Mouse (Mus musculus) monocyte, adult 2 months (primary cell): ENCODE data around the gene Srrm3.

Experiments
- DNase-seq, 2 experiments: peaks; one replicate each; pipeline ENCODE4 v3.0.0; 2022; ENCODE audit warnings: low spot score in 2 of 2, low read depth in 1 of 2

The Srrm3 gene

DNA sequence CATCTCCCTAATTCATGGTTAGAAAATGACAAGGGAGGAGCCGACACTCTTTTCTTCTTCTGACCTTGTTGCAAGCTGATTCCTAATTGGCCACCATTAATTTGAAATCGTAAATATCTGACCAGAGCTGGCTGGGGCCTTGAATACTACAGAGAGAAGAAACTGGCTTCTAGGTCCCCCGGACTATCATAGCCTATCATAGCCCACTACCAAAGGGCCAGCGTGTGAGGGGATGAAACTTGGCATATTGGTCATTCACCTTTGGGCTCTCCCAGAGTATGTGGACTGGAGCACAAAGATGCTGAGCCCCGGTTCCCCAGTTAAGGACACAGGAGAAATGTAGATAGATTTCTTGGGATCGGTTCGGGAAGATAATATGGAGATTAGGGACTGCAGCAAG lies 96.4 kb downstream of the Srrm3 start:
- DNase-seq, result no peak

GRCm38 (mm10) chr5:135903551-135904151 lies 97.0 kb downstream of the Srrm3 start:
- DNase-seq, result peak; percentile 41 to 46

- DNase-seq, result no peak
Observed at GRCm38 (mm10) chr5:135904259-135904658, 97.6 kb downstream of the Srrm3 start.

DNA sequence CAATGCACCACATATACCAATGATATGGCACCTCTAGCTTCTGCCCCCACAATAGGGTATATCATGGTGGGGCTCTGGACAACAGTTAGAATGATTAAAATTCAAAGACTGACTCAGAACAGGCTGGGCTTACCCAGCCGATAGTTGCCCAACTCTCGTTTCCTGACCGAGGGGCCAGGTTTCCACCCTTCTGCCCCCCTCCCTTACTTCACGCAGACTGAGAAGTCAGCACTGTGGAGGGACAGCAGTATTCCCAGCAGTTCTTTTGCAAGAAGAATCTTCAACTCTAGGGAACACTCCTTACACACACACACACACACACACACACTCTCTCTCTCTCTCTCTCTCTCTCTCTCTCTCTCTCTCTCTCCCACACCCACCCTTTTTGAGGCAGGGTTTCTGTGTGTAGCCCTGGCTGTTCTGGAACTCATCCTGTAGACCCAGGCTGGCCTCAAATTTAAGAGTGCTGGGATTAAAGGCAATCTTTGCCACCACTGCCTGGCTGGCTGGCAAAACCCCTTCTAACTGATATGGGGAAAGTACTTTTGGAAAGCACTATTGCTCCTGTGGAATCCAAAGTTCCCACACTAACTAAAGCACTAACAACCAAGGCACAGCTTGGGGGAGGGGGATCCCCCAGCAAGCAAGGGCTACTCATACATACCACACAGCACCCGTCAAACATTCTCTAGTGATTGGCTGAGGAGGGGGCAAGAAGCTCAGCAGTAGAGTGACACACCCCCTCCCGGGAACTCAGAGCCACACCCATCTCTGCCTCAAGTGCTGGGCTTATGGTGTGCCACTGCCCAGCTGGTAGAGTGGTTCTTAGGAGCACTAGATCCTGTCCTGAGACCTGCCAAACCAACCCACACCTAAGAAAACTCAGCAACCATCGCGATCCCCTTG lies 98.9 kb downstream of the Srrm3 start:
- DNase-seq, result no peak

DNA sequence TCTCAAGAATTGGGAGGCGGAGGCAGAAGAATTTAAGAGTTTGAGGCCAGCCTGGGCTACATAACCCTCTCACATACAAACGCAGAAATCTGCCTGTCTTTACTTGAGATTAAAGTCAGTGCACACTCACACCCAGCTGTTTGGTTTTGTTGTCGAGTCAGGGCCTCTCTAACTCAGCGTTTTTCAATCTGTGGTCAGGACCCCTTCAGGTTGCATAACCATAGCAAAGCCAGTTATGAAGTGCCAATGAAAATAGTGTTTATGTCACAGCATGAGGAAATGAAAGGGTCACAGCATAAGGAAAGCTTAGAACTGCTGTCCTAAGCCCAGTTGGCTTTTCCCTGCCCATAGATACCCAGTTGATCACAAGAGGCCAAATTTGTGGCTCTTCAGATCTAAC lies 100.2 kb downstream of the Srrm3 start:
- no peak for DNase-seq

DNA sequence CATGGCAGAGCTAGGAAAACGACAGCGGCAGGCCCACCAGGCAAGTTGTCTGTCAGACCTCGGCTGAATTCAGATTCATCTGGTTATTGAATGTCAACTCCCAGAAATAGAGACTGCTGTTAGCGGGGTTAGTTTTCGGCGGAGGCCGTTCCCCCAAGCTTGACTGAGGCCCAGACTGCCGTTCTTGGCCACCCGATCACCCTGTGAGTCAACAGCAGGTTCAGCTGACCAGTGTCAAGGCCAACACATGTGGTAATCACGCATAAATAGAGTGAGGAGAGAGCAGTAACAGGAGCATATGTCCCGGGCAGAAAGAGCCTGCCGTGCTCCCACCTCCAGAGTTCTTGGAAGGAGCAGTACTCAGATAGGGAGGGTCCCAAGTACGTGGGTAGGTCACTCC lies 100.6 kb downstream of the Srrm3 start:
- DNase-seq, result no peak

DNA sequence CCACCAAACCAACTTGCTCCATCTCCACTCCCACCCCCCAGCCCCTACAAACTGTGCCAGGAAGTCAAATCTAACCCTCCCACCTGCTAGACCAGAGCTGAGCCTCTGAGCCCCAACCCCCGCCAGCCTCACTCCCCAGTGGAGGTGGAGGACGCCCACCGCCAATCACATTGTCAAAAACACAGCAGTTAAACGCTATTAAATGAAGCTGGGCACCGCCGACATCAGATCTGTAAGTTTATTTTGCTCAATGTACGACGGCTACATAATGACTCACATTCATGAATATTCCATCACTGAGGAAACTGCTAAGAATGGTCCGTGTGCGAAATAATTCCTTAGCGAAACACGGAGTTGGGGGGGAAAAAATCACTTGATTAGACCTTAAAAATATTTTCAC lies 101.5 kb downstream of the Srrm3 start:
- DNase-seq, result no peak

DNA sequence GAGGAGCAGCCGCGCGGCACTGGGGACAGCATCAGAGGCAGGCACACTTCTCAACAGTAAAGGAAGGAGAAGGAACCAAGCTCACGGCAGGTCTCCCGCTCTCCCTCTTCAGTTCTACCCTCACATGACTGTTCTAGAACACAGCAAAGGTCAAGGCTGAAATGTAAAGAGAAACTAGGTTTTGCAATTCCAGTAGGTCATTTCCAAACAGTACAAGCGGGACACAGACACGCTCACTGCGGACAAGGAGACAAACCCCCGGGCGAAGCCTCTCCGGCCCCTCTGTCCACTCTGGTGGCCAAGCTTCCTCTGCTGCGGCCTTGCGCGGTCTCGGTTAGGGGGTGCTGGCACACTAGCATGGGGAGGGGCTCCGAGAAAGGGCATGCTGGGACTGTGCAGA lies 102.3 kb downstream of the Srrm3 start:
- no peak for DNase-seq

DNA sequence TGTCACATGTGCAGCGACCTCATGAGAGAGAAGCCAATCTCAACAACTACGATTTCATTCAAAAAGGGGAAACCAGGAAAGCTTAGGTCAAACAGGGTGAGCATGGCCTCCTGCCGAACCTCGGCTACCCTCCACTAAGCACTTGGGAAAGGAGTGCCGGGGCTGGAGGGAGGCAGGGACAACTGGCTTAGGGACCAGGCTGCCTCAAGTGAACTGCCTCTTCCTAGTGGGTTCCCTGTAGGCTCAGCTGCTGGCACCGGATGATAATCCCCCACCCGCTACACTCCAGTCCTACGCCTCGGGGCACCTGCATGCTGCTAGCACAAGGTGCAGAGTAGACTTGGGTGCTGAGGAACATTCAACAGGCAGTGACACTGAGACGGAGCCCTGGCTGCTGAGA lies 103.0 kb downstream of the Srrm3 start:
- no peak for DNase-seq

DNA sequence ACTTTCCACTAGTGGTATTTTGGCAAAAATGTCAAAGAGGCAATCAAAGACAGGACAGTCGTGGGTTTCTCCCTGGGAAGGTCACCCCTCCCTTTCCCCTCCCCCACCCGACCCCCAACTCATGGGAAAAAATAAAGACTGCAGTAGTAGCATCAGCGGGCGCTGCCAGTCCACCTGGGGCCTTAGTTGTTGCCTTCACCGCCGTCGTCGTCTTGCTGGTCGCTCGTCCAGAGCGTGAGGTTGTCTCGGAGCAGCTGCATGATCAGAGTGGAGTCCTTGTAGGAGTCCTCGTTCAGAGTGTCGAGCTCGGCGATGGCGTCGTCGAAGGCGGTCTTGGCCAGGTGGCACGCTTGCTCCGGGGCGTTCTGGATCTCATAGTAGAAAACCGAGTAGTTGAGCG lies 104.1 kb downstream of the Srrm3 start:
- DNase-seq, result no peak

DNA sequence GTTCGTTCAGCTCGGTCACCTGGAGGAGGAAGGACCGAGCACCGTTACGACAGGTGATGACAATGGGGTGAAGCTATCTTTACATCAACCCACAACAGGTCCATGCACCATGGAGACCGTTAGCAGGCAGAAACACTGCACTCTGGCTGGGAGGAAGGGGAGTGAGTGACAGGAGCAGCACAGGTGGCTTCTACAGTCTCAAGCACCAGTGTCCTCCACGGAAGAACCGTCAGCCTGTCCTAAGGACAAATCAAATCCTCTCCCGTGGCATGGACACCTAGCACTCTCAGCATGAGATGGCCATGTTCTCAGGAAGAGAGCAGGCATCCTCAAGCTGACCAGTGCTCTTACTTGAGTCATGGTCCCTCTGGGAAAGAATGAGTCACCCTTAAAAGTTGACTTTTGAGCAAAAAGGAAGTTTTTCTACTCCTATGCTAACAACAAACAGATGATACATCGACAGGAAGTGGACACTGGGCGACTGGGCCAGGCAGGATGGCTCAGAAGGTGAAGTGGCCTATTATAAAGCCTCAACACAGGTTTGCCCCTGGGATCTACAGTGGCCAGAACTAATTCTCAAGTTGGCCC lies 105.0 kb downstream of the Srrm3 start:
- no peak for DNase-seq

DNA sequence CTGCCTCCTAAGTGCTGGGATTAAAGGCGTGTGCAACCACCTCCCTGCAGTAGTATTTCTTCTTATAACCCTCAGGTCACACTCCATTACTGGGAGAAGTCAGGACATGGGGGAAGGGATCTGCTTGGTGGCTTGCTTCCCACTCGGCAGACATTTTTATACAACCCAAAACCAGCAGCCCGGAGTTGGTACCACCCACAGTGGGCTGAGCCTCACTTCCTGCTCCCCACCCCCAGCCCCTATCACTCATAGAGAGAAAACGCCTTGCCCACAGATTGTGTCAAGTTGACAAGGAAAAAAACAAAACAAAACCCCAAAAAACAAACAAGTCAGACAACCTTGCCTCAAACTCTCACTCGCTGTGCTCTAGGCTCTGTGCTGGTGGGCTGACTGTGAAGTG lies 106.5 kb downstream of the Srrm3 start:
- no peak for DNase-seq

DNA sequence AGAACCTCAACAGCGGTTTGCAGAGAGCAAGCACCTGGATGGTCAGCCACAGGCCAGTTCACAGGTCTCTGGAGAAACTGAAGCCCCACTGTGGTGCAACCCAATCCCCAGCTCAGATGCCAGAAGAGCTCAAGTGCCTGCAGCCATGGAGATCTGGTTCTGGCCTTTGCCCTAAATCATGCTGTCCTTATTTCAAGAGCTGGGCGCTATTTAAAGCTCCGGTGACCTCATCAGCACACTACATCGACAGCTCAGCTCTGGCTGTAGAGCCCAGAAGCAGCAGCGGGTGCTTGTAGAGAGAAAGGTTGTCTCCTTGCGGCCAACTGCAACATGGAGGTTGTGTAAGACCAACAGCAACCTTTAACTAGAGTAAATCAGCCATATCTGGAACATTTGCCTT lies 107.5 kb downstream of the Srrm3 start:
- DNase-seq, result no peak

- no peak for DNase-seq
Observed at GRCm38 (mm10) chr5:135916051-135916565, 109.4 kb downstream of the Srrm3 start.

GRCm38 (mm10) chr5:135916601-135917000 lies 109.9 kb downstream of the Srrm3 start:
- DNase-seq, result no peak

GRCm38 (mm10) chr5:135917327-135918058 lies 110.8 kb downstream of the Srrm3 start:
- no peak for DNase-seq

- DNase-seq, result no peak
Observed at GRCm38 (mm10) chr5:135918059-135918437, 111.4 kb downstream of the Srrm3 start.

GRCm38 (mm10) chr5:135918593-135918992 lies 111.9 kb downstream of the Srrm3 start:
- DNase-seq, result no peak

- DNase-seq, result no peak
Observed at GRCm38 (mm10) chr5:135919902-135920301, 113.2 kb downstream of the Srrm3 start.

DNA sequence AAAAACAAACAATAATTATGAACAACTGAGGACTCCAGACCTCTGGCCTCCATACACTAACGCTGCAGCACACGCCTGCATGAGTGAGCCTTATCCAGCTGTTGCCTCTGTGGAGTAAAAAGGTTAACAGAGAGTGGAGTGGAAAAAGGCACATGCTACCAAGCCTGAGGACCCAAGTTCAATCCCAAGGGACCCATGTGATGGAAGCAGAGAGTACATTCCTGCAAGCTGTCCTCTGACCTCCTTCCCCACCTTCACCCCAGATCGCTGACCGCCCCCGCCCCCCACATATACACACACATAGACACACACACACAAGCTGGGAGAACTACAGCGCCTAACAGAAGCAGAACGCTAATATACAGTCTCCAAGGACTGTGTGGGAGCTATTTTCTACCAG lies 117.2 kb downstream of the Srrm3 start:
- DNase-seq, result no peak
